Mouse (Mus musculus): ENCODE measurements around the gene Dlx4. TPM values are rescaled to one million over a fixed set of nuclear protein-coding genes. Genes with fewer than 3 reads are reported as not detected.

The Dlx4 gene
- polyA plus RNA-seq (2016; fragmentation: Nextera tagmentation; extraction: Ambion mirVana): not detected in 2 replicates

GRCm38 (mm10) chr11:95145851-95146403 lies at the start of gene Dlx4:
TSS of gene Dlx4 (minus strand) at chr11:95146263.
- H3K4me2 ChIP-seq (replicated peaks): peak within 1 kb of the TSS; percentile 58
- no peaks in the 10 kb centered on the region for H3K9me3 ChIP-seq
- ATAC-seq (ENCODE audit: low FRiP score, low read depth): no peak
- WGBS: under 1% methylated on average over 47 of the region's 48 CpGs
- H3K27ac ChIP-seq (replicated peaks): no peak within 1 kb of the TSS
- H3K27me3 ChIP-seq: peaks cover 100% of the 10 kb centered on the region
- peak within 1 kb of the TSS; percentile 38 for H3K4me3 ChIP-seq
- H3K4me1 ChIP-seq: peaks cover 16% of the 10 kb centered on the region
- 0 out of 2 replicates have a peak within 1 kb of the TSS, but pooled peaks have one; percentile 43 for H3K9ac ChIP-seq (replicated peaks)
- no peaks in the 10 kb centered on the region for H3K36me3 ChIP-seq

GRCm38 (mm10) chr11:95189863-95190262 lies 43.8 kb upstream of the Dlx4 start:
- Histone ChIP-seq H3K9ac (replicated peaks) (no peak overlapping the region), H3K4me2 (replicated peaks) (no peak overlapping the region), H3K27ac (replicated peaks) (no peak overlapping the region), H3K27me3 (peaks cover 22% of the 10 kb centered on the region; the same call in 1 of the 2 replicates), H3K9me3 (no peaks in the 10 kb centered on the region), H3K36me3 (no peaks in the 10 kb centered on the region), H3K4me3 (no peak overlapping the region), H3K4me1 (peaks cover 24% of the 10 kb centered on the region)
- 75% methylated on average over 11 of the region's 11 CpGs for WGBS
- no peak for ATAC-seq (ENCODE audit: low FRiP score, low read depth)

GRCm38 (mm10) chr11:95186826-95187225 lies 40.8 kb upstream of the Dlx4 start:
- no peaks in the 10 kb centered on the region for H3K9me3 ChIP-seq
- no peaks in the 10 kb centered on the region for H3K36me3 ChIP-seq
- WGBS: 90% methylated on average over 7 of the region's 7 CpGs
- H3K4me3 ChIP-seq: no peak overlapping the region
- ATAC-seq (ENCODE audit: low FRiP score, low read depth): no peak
- peaks cover 29% of the 10 kb centered on the region for H3K4me1 ChIP-seq
- H3K4me2 ChIP-seq (replicated peaks): no peak overlapping the region
- peaks cover 28% of the 10 kb centered on the region for H3K27me3 ChIP-seq
- H3K9ac ChIP-seq (replicated peaks): no peak overlapping the region
- no peak overlapping the region for H3K27ac ChIP-seq (replicated peaks)

- Histone ChIP-seq H3K27ac (replicated peaks) (no peak overlapping the region), H3K9ac (replicated peaks) (0 out of 2 replicates have a peak overlapping the region, but pooled peaks have one; percentile 2), H3K4me3 (no peak overlapping the region), H3K9me3 (no peaks in the 10 kb centered on the region), H3K36me3 (no peaks in the 10 kb centered on the region), H3K27me3 (peaks cover 23% of the 10 kb centered on the region), H3K4me2 (replicated peaks) (no peak overlapping the region), H3K4me1 (peaks cover 29% of the 10 kb centered on the region)
- ATAC-seq (ENCODE audit: low FRiP score, low read depth): 0 out of 2 replicates have a peak, but pooled peaks have one; percentile 27
- 22% methylated on average over 11 of the region's 11 CpGs for WGBS
Observed at GRCm38 (mm10) chr11:95185700-95186099, 39.6 kb upstream of the Dlx4 start.

GRCm38 (mm10) chr11:95184561-95184960 lies 38.5 kb upstream of the Dlx4 start:
- no peak overlapping the region for H3K4me2 ChIP-seq (replicated peaks)
- no peak for ATAC-seq (ENCODE audit: low FRiP score, low read depth)
- H3K9me3 ChIP-seq: no peaks in the 10 kb centered on the region
- H3K4me3 ChIP-seq: no peak overlapping the region
- peaks cover 20% of the 10 kb centered on the region for H3K27me3 ChIP-seq
- no peak overlapping the region for H3K27ac ChIP-seq (replicated peaks)
- no peak overlapping the region for H3K9ac ChIP-seq (replicated peaks)
- WGBS: 39% methylated on average over 5 of the region's 5 CpGs
- H3K4me1 ChIP-seq: peaks cover 29% of the 10 kb centered on the region
- no peaks in the 10 kb centered on the region for H3K36me3 ChIP-seq

GRCm38 (mm10) chr11:95179311-95179710 lies 33.2 kb upstream of the Dlx4 start:
- no peaks in the 10 kb centered on the region for H3K9me3 ChIP-seq
- no peak for ATAC-seq (ENCODE audit: low FRiP score, low read depth)
- peaks cover 11% of the 10 kb centered on the region for H3K4me1 ChIP-seq
- WGBS: 70% methylated on average over 12 of the region's 12 CpGs
- no peak overlapping the region for H3K4me3 ChIP-seq
- peaks cover 7% of the 10 kb centered on the region for H3K27me3 ChIP-seq
- H3K9ac ChIP-seq (replicated peaks): no peak overlapping the region
- no peaks in the 10 kb centered on the region for H3K36me3 ChIP-seq
- no peak overlapping the region for H3K4me2 ChIP-seq (replicated peaks)
- H3K27ac ChIP-seq (replicated peaks): no peak overlapping the region

GRCm38 (mm10) chr11:95165857-95166256 lies 19.8 kb upstream of the Dlx4 start:
- Histone ChIP-seq H3K9ac (replicated peaks) (no peak overlapping the region), H3K27ac (replicated peaks) (no peak overlapping the region), H3K4me2 (replicated peaks) (no peak overlapping the region), H3K9me3 (no peaks in the 10 kb centered on the region), H3K4me3 (no peak overlapping the region), H3K27me3 (no peaks in the 10 kb centered on the region), H3K36me3 (no peaks in the 10 kb centered on the region), H3K4me1 (no peaks in the 10 kb centered on the region)
- ATAC-seq (ENCODE audit: low FRiP score, low read depth): no peak
- WGBS: 79% methylated on average over 5 of the region's 5 CpGs

GRCm38 (mm10) chr11:95161708-95162107 lies 15.6 kb upstream of the Dlx4 start:
- H3K27ac ChIP-seq (replicated peaks): no peak overlapping the region
- 81% methylated on average over 4 of the region's 4 CpGs for WGBS
- H3K4me2 ChIP-seq (replicated peaks): no peak overlapping the region
- H3K4me3 ChIP-seq: no peak overlapping the region
- no peak overlapping the region for H3K9ac ChIP-seq (replicated peaks)
- no peaks in the 10 kb centered on the region for H3K4me1 ChIP-seq
- peaks cover 7% of the 10 kb centered on the region; the same call in 1 of the 2 replicates for H3K27me3 ChIP-seq
- H3K9me3 ChIP-seq: no peaks in the 10 kb centered on the region
- H3K36me3 ChIP-seq: no peaks in the 10 kb centered on the region
- ATAC-seq (ENCODE audit: low FRiP score, low read depth): no peak

GRCm38 (mm10) chr11:95160693-95161092 lies 14.6 kb upstream of the Dlx4 start:
- Histone ChIP-seq H3K36me3 (no peaks in the 10 kb centered on the region), H3K4me2 (replicated peaks) (no peak overlapping the region), H3K9me3 (no peaks in the 10 kb centered on the region), H3K27ac (replicated peaks) (no peak overlapping the region), H3K4me3 (no peak overlapping the region), H3K27me3 (peaks cover 8% of the 10 kb centered on the region), H3K9ac (replicated peaks) (no peak overlapping the region), H3K4me1 (no peaks in the 10 kb centered on the region)
- 43% methylated on average over 7 of the region's 7 CpGs for WGBS
- no peak for ATAC-seq (ENCODE audit: low FRiP score, low read depth)

GRCm38 (mm10) chr11:95159763-95160371 lies 13.8 kb upstream of the Dlx4 start:
- Histone ChIP-seq H3K4me2 (replicated peaks) (no peak overlapping the region), H3K4me1 (no peaks in the 10 kb centered on the region), H3K27ac (replicated peaks) (no peak overlapping the region), H3K27me3 (peaks cover 12% of the 10 kb centered on the region), H3K36me3 (no peaks in the 10 kb centered on the region), H3K9ac (replicated peaks) (no peak overlapping the region), H3K4me3 (no peak overlapping the region), H3K9me3 (no peaks in the 10 kb centered on the region)
- 93% methylated on average over 8 of the region's 8 CpGs for WGBS
- ATAC-seq (ENCODE audit: low FRiP score, low read depth): no peak

- Histone ChIP-seq H3K9ac (replicated peaks) (no peak overlapping the region), H3K27ac (replicated peaks) (no peak overlapping the region), H3K4me2 (replicated peaks) (no peak overlapping the region), H3K27me3 (peaks cover 28% of the 10 kb centered on the region), H3K36me3 (no peaks in the 10 kb centered on the region), H3K9me3 (no peaks in the 10 kb centered on the region), H3K4me1 (no peaks in the 10 kb centered on the region), H3K4me3 (no peak overlapping the region)
- no peak for ATAC-seq (ENCODE audit: low FRiP score, low read depth)
- 76% methylated on average over 5 of the region's 5 CpGs for WGBS
Observed at GRCm38 (mm10) chr11:95157872-95158271, 11.8 kb upstream of the Dlx4 start.

GRCm38 (mm10) chr11:95157356-95157755 lies 11.3 kb upstream of the Dlx4 start:
- ATAC-seq (ENCODE audit: low FRiP score, low read depth): no peak
- WGBS: 68% methylated on average over 5 of the region's 5 CpGs
- Histone ChIP-seq H3K4me1 (no peaks in the 10 kb centered on the region), H3K9ac (replicated peaks) (no peak overlapping the region), H3K27ac (replicated peaks) (no peak overlapping the region), H3K36me3 (no peaks in the 10 kb centered on the region), H3K27me3 (peaks cover 33% of the 10 kb centered on the region), H3K4me3 (no peak overlapping the region), H3K4me2 (replicated peaks) (no peak overlapping the region), H3K9me3 (no peaks in the 10 kb centered on the region)

Measured in midbrain, embryonic 12.5 days (tissue).